Mouse (Mus musculus) layer of hippocampus, postnatal 10 days (tissue): ENCODE results near the gene Fuk. TPM values are rescaled to one million over a fixed set of nuclear protein-coding genes. Genes with fewer than 3 reads are reported as not detected.
A peak's percentile ranks its signal among the peaks of the same experiment; 100 is the strongest.
"Not testable (repeated sequence)": the region's sequence is repeated elsewhere in the genome, so short reads cannot be mapped to it uniquely, and the experiment has no call there.

Experiments
- DNase-seq, 2 experiments: peaks; one replicate each; pipeline ENCODE4 v3.0.0; 2021; ENCODE audit warnings: low spot score in 2 of 2
- total RNA-seq, 2 experiments: library from RNA; stranded (reverse); gene quantifications; 2 replicates each; pipeline ENCODE4 v1.2.3; 2021

The Fuk gene
- total RNA-seq, 2 experiments from 2014 or later, result 15.2 to 16.4 TPM

- no peak for DNase-seq
Observed at GRCm38 (mm10) chr8:110881741-110882310, 20.5 kb downstream of the Fuk start.

DNA sequence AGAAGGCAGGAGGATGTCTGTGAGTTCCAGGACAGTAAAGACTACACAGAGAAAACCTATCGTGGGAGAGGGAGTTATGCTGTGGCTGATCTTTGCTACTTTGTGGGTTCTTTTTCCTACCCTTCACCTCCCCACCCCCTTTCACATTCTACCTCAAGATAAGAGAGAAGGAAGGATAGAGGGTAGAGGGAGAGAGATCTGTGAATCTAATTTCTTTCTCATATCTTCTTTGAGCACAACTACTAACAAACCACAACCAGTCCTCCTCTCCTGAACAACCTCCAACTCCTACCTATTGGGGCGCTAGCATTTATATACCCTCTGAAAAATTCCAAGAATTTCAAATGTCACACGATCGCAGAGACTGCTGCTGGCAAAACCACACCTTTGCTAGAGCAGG lies 24.4 kb downstream of the Fuk start:
- DNase-seq, result no peak

- DNase-seq, result no peak
Observed at GRCm38 (mm10) chr8:110870501-110870900, 31.8 kb downstream of the Fuk start.

DNA sequence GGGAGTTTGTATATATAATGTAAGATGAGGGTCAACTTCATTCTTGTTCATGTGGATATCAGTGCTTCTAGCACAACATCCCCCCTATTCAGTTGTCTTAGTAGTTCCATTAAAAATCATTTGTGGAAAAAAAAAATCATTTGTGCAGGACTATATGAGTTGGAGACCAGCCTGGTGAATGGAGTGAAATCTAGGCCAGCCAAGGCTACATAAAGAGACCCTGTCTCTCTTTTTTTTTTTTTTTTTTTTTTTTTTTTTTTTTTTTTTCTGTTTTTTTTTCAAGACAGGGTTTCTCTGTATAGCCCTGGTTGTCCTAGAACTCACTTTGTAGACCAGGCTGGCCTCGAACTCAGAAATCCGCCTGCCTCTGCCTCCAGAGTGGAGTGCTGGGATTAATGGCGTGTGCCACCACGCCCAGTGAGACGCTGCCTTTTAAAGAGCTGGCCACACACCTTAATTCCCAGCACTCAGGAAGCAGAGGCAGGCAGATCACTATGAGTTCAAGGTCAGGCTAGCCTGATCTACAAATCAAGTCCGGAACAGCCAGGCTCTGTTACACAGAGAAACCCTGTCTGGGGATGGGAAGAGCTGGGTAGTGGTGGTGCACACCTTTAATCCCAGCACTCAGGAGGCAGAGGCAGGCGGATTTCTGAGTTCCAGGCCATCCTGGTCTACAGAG lies 40.8 kb downstream of the Fuk start:
- not testable (repeated sequence) for DNase-seq

- DNase-seq, result no peak
Observed at GRCm38 (mm10) chr8:110859651-110860501, 42.4 kb downstream of the Fuk start.

GRCm38 (mm10) chr8:110856760-110857461 lies 45.4 kb downstream of the Fuk start:
- no peak for DNase-seq

DNA sequence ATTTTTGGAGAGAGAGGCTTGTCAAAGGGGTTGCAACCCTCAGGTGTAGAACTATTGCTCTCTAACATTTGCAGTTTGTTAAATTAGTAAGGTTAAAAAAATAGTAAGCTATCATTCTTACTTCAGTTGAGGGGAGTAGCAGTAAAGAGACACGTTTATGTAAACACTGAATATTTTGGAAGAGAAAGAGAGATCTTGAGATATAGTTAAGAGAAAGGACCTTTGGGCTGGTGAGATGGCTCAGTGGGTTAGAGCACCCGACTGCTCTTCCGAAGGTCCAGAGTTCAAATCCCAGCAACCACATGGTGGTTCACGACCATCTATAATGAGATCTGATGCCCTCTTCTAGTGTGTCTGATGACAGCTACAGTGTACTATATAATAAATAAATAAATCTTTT lies 46.2 kb downstream of the Fuk start:
- not testable (repeated sequence) for DNase-seq

- DNase-seq, result no peak
Observed at GRCm38 (mm10) chr8:110851186-110851585, 51.1 kb downstream of the Fuk start.

- DNase-seq, result no peak
Observed at GRCm38 (mm10) chr8:110847645-110848495, 54.4 kb downstream of the Fuk start.

DNA sequence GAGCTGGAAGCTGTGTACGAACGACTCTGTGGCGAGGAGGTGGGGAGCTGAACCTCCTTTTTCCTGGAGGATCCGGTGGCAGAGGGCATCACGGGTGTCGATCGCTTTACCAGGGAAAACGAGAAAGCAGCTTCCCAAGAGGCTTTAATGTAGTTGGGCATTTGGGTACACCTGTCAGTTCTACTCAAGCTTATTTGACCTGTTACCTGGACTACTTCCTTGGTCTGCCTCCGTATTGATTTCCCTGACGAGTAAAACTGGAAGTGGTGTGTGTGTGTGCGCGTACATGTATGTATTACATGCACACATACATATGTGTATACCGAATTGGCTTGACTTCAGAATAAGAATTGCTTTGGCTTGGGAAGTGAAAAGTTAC lies 55.1 kb downstream of the Fuk start:
- no peak for DNase-seq

DNA sequence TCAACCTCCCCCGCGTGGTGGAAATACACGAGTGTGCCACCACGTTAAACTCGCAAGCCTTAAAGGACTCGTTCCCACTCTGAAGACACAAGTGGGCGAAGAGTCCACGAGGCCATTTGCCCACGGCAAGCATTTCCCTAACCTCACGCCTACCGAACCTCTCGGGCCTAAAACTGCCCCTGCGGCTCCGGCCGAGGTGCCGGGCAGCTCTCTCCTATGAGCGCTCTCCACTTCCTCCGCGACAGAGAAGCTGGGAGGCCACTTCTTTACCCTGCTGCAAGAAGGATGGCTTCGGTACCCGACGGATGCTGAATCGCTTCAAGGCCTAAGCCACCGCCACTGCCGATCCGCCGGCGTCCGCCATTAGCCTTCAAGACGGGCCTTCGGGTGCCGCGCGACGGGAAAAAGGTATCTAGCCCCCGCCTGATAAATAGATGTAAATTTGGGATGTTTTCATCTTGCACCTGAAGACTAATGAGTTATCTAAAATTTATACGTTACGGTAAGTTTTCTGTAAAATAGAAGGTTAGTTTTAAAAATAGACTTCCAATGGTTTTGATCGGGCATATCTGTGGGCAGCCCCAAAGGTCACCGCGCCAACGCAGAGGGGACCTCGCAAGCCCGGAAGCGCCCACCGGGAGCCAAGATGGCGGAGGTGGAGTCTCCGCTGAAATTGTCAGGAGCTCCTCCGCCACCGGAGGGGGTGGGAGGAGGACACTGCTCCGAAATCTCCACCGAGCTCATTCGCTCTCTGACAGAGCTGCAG lies 55.7 kb downstream of the Fuk start, which contains the start of the genes Cog4 and Sf3b3:
Cog4 (plus strand) TSS at position 196 of the 766 bp plus-strand sequence.
Sf3b3 (minus strand) TSS at position 383 of the 766 bp plus-strand sequence.
- peak; percentile 80 to 86 for DNase-seq

GRCm38 (mm10) chr8:110845821-110846404 lies 56.4 kb downstream of the Fuk start:
- peak in 1 of 2 experiments; percentile 5 for DNase-seq

DNA sequence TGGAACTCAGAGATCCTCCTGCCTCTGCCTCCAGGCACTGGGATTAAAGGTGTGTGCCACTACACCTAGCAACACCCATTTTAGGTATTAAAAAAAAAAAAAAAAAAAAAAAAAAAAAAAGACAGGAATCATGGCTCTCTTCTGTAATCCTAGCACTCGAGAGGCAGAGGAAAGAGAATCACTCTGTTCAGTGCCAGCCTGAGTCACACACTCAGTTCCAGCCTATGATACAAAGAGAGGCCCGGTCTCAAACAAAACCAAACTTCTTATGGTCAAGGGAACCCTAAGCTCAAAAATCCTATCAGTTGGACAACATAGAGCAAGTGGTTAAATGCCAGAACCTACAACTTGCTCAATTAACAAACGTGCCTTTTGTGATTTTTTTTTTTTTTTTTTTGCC lies 57.3 kb downstream of the Fuk start:
- DNase-seq, result no peak

DNA sequence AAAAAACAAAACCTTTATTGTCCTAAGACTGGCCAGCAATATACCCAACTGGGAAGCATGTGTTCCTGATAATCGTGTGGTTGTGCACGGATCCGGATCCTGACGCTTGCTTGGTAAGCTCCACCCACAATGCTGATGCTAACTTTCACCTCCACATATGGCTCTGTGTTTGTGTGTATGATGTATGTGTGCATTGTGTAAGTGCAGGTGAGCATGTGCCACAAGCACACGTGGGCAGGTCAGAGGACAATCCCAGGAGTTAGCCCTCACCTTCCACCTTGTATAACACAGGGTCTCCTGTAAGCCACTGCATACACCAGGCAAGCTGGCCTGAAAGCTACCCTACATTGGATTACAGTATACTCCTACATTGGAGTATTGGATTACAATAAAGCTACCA lies 59.1 kb downstream of the Fuk start:
- no peak for DNase-seq

DNA sequence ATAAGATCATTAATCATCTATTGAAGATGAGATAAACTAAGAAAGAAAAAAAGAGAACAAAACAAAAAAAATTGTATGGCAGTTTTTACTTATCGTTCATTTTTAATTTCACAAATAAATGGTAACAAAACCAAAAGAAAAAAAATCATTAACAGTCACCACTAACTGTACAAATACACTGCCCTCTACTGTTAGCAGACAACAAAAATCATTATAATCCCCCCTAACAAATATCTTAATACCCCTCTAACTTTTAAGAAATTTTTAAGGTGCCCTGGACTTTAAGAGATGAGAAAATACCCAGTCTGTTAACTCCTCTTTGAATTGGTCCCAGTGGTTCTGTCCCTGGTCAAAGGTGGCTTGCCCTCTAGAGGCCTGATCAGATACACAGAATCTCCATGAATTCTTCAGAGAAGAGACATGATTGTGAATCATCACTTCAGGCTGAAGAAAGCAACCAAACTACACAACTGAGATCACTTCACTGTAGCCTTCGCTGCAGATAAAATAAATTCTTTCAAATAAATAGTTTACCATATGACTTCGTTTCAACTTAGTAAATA lies 60.2 kb downstream of the Fuk start:
- DNase-seq, result no peak
